Mouse (Mus musculus) embryonic fibroblast, embryonic 13.5 days (primary cell): ENCODE measurements at regions not wholly inside any gene's neighbourhood (a gene's known extent, or its start where the extent isn't known, plus 50 kb on each side); places are given as distances from the start of the nearest gene placed in this dataset.

Source experiments
- CTCF ChIP-seq: IDR thresholded peaks from 2 replicates; pipeline ENCODE4 v1.5.1; 2011; ENCODE audit warnings: mild to moderate bottlenecking, control low read depth, low read length, moderate library complexity, borderline replicate concordance; ENCODE audit not compliant: insufficient read depth
- POLR2A ChIP-seq: IDR thresholded peaks from 2 replicates; pipeline ENCODE4 v1.6.1; 2011; ENCODE audit warnings: low read depth, mild to moderate bottlenecking, control low read depth, low read length, moderate library complexity

- TF ChIP-seq CTCF (no peak), POLR2A (no peak)
Measured at GRCm38 (mm10) chr5:75877609-75877971, 100.7 kb downstream of the Kdr start.
